Mouse (Mus musculus): ENCODE results near the gene Fdxr. TPM values are rescaled to one million over a fixed set of nuclear protein-coding genes. Genes with fewer than 3 reads are reported as not detected.

Gene Fdxr
- polyA plus RNA-seq, 1 experiment from 2014 or later = 2.3 TPM

- H3K4me3 ChIP-seq (ENCODE audit: inconsistent target) = no peak overlapping the region
- WGBS (ENCODE audit: missing documents) = 4% methylated on average over 63 of the region's 63 CpGs
- no peak overlapping the region for H3K27ac ChIP-seq
- H3K79me2 ChIP-seq (ENCODE audit: inconsistent target) = no peaks in the 10 kb centered on the region
- peaks cover 10% of the 10 kb centered on the region; the same call in 1 of the 2 replicates for H3K36me3 ChIP-seq (ENCODE audit: inconsistent target)
Observed at GRCm38 (mm10) chr11:115249721-115250404, 27.0 kb downstream of the Fdxr start.

GRCm38 (mm10) chr11:115247945-115248344 lies 28.9 kb downstream of the Fdxr start:
- Histone ChIP-seq H3K27ac (no peak overlapping the region), H3K79me2 (ENCODE audit: inconsistent target) (no peaks in the 10 kb centered on the region; the same call in 1 of the 2 replicates), H3K4me3 (ENCODE audit: inconsistent target) (no peak overlapping the region), H3K36me3 (ENCODE audit: inconsistent target) (peaks cover 29% of the 10 kb centered on the region)
- 48% methylated on average over 6 of the region's 6 CpGs for WGBS (ENCODE audit: missing documents)

DNA sequence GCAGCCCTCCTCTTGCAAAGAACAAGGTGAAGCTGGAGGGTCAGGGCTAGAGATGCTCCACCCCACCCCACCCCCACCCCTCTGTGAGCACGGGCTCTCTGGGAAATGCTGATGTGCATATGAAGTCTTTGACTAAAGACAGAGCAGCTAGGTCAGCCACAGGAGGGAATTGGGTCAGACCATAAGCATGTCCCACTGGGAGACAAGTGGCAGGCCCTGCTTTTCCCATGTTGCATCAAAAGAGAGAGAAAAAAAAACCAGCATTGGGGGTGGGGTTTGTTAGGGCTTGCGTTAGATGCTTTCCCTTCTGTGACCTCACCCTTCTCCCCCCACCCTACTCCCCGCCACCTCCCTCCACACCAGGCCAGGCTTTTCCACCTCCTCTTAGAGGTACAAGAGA lies 29.6 kb downstream of the Fdxr start:
- Histone ChIP-seq H3K79me2 (ENCODE audit: inconsistent target) (no peaks in the 10 kb centered on the region; the same call in 1 of the 2 replicates), H3K4me3 (ENCODE audit: inconsistent target) (no peak overlapping the region), H3K27ac (no peak overlapping the region), H3K36me3 (ENCODE audit: inconsistent target) (peaks cover 36% of the 10 kb centered on the region)
- WGBS (ENCODE audit: missing documents) = 19% methylated on average over 2 of the region's 3 CpGs

GRCm38 (mm10) chr11:115246386-115246785 lies 30.5 kb downstream of the Fdxr start:
- WGBS (ENCODE audit: missing documents) = 67% methylated on average over 8 of the region's 8 CpGs
- Histone ChIP-seq H3K79me2 (ENCODE audit: inconsistent target) (no peaks in the 10 kb centered on the region; the same call in 1 of the 2 replicates), H3K4me3 (ENCODE audit: inconsistent target) (no peak overlapping the region), H3K27ac (no peak overlapping the region), H3K36me3 (ENCODE audit: inconsistent target) (peaks cover 45% of the 10 kb centered on the region)

DNA sequence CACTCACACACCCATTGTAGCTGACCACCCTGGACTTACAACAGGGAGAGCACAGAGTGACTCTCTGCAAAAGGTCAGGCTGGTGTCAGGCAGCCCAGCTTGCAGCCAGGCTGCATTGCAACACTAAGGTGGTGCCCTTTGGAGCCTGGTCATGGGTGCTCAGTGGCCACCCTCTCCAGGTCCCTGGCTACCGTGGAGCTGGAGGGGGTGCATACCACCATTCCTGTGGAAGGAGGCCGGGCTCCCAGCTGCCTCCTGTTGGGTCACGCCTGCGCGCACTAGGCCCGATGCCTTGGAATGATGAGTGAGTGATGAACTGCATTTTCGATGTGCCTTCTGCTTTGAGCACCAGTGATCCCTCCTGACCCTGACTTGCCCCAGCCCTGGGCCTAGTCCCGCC lies 32.0 kb downstream of the Fdxr start:
- Histone ChIP-seq H3K36me3 (ENCODE audit: inconsistent target) (peaks cover 60% of the 10 kb centered on the region), H3K27ac (no peak overlapping the region), H3K4me3 (ENCODE audit: inconsistent target) (no peak overlapping the region), H3K79me2 (ENCODE audit: inconsistent target) (no peaks in the 10 kb centered on the region; the same call in 1 of the 2 replicates)
- WGBS (ENCODE audit: missing documents) = 94% methylated on average over 8 of the region's 8 CpGs

GRCm38 (mm10) chr11:115243783-115244182 lies 33.1 kb downstream of the Fdxr start:
- WGBS (ENCODE audit: missing documents) = 95% methylated on average over 11 of the region's 12 CpGs
- Histone ChIP-seq H3K79me2 (ENCODE audit: inconsistent target) (no peaks in the 10 kb centered on the region; the same call in 1 of the 2 replicates), H3K4me3 (ENCODE audit: inconsistent target) (no peak overlapping the region), H3K27ac (no peak overlapping the region), H3K36me3 (ENCODE audit: inconsistent target) (peaks cover 71% of the 10 kb centered on the region)

- Histone ChIP-seq H3K79me2 (ENCODE audit: inconsistent target) (no peaks in the 10 kb centered on the region; the same call in 1 of the 2 replicates), H3K4me3 (ENCODE audit: inconsistent target) (no peak overlapping the region), H3K27ac (no peak overlapping the region), H3K36me3 (ENCODE audit: inconsistent target) (peaks cover 81% of the 10 kb centered on the region)
- WGBS (ENCODE audit: missing documents) = 100% methylated on average over 3 of the region's 3 CpGs
Observed at GRCm38 (mm10) chr11:115242746-115243145, 34.1 kb downstream of the Fdxr start.

GRCm38 (mm10) chr11:115241402-115241801 lies 35.4 kb downstream of the Fdxr start:
- Histone ChIP-seq H3K36me3 (ENCODE audit: inconsistent target) (peaks cover 94% of the 10 kb centered on the region), H3K27ac (no peak overlapping the region), H3K4me3 (ENCODE audit: inconsistent target) (no peak overlapping the region), H3K79me2 (ENCODE audit: inconsistent target) (peaks cover 5% of the 10 kb centered on the region; the same call in 1 of the 2 replicates)
- WGBS (ENCODE audit: missing documents) = 86% methylated on average over 11 of the region's 11 CpGs

- 85% methylated on average over 5 of the region's 5 CpGs for WGBS (ENCODE audit: missing documents)
- H3K36me3 ChIP-seq (ENCODE audit: inconsistent target) = peaks cover 89% of the 10 kb centered on the region
- H3K79me2 ChIP-seq (ENCODE audit: inconsistent target) = peaks cover 35% of the 10 kb centered on the region; the same call in 1 of the 2 replicates
- H3K27ac ChIP-seq = no peak overlapping the region
- no peak overlapping the region for H3K4me3 ChIP-seq (ENCODE audit: inconsistent target)
Observed at GRCm38 (mm10) chr11:115236570-115236969, 40.3 kb downstream of the Fdxr start.

GRCm38 (mm10) chr11:115234320-115235044 lies 42.4 kb downstream of the Fdxr start:
- peaks cover 38% of the 10 kb centered on the region; the same call in 1 of the 2 replicates for H3K79me2 ChIP-seq (ENCODE audit: inconsistent target)
- WGBS (ENCODE audit: missing documents) = 90% methylated on average over 14 of the region's 15 CpGs

GRCm38 (mm10) chr11:115233526-115234290 lies 43.1 kb downstream of the Fdxr start:
- Histone ChIP-seq H3K27ac (no peak overlapping the region), H3K36me3 (ENCODE audit: inconsistent target) (peaks cover 80% of the 10 kb centered on the region)
- WGBS (ENCODE audit: missing documents) = 92% methylated on average over 18 of the region's 20 CpGs

More at GRCm38 (mm10) chr11:115234320-115235044, 42.4 kb downstream of the Fdxr start:
- H3K27ac ChIP-seq = no peak overlapping the region
- H3K4me3 ChIP-seq (ENCODE audit: inconsistent target) = no peak overlapping the region
- H3K36me3 ChIP-seq (ENCODE audit: inconsistent target) = peaks cover 80% of the 10 kb centered on the region

GRCm38 (mm10) chr11:115232889-115233288 lies 44.0 kb downstream of the Fdxr start:
- H3K4me3 ChIP-seq (ENCODE audit: inconsistent target) = no peak overlapping the region
- peaks cover 80% of the 10 kb centered on the region for H3K36me3 ChIP-seq (ENCODE audit: inconsistent target)
- WGBS (ENCODE audit: missing documents) = 82% methylated on average over 5 of the region's 5 CpGs
- H3K79me2 ChIP-seq (ENCODE audit: inconsistent target) = peaks cover 54% of the 10 kb centered on the region; the same call in 1 of the 2 replicates
- H3K27ac ChIP-seq = no peak overlapping the region

More at GRCm38 (mm10) chr11:115233526-115234290, 43.1 kb downstream of the Fdxr start:
- Histone ChIP-seq H3K79me2 (ENCODE audit: inconsistent target) (peaks cover 46% of the 10 kb centered on the region; the same call in 1 of the 2 replicates), H3K4me3 (ENCODE audit: inconsistent target) (no peak overlapping the region)

- Histone ChIP-seq H3K27ac (peak overlapping the region; percentile 41), H3K36me3 (ENCODE audit: inconsistent target) (peaks cover 78% of the 10 kb centered on the region), H3K4me3 (ENCODE audit: inconsistent target) (no peak overlapping the region), H3K79me2 (ENCODE audit: inconsistent target) (peaks cover 58% of the 10 kb centered on the region; the same call in 1 of the 2 replicates)
- WGBS (ENCODE audit: missing documents) = 57% methylated on average over 9 of the region's 9 CpGs
Observed at GRCm38 (mm10) chr11:115231924-115232323, 44.9 kb downstream of the Fdxr start.

DNA sequence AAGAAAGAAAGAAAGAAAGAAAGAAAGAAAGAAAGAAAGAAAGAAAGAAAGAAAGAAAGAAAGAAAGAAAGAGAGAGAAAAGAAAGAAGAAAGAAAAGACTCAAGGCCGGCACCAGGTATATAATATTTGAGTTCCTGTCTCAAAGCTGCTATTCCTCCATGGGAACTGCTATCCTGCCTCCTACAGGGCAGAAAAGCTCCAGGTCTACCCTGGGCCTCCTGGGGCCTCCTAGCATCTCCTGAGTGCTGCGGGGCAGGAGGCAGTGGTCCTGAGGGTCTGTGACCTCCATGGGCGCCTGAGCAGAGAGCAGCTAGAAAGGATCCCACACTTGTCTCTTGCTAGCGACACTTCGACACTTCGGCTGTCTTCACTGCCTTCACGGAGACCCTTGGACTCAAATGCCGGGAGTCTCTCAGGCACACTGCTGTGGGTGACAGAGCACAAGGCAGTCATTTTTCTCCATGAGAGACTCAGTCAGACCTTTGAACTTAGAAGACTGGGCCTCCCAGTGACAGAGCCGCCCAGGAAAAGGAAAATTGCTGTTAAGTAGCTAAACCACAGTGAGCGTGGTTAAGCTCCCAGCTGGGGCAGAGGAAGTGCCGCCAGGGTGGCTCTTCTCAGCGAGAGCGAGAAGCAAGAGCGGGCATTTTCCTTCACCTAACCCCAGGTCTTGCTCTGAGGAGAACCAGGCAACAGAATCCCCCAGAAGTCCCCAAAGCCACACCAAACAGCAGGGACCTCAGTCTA lies 45.5 kb downstream of the Fdxr start:
- WGBS (ENCODE audit: missing documents) = 34% methylated on average over 14 of the region's 14 CpGs
- Histone ChIP-seq H3K27ac (peak overlapping the region; percentile 41), H3K36me3 (ENCODE audit: inconsistent target) (peaks cover 78% of the 10 kb centered on the region), H3K79me2 (ENCODE audit: inconsistent target) (peaks cover 64% of the 10 kb centered on the region; the same call in 1 of the 2 replicates), H3K4me3 (ENCODE audit: inconsistent target) (no peak overlapping the region)

Data from macrophage (primary cell).